Mouse (Mus musculus) lung, embryonic 15.5 days (tissue): ENCODE measurements around the gene Ncapd2. TPM values are rescaled to one million over a fixed set of nuclear protein-coding genes. Genes with fewer than 3 reads are reported as not detected.
A peak's percentile ranks its signal among the peaks of the same experiment; 100 is the strongest.

Experiments used
- ATAC-seq: fragments of 200-750 bp; cut with Nextera tagmentation; 2 replicates; pipeline ENCODE4 v1.8.0; 2017; ENCODE audit warnings: moderate number of reproducible peaks, borderline replicate concordance; ENCODE audit not compliant: low FRiP score, low TSS enrichment; ENCODE audit errors: extremely low read depth
- H3K27ac ChIP-seq: fragments of 300-500 bp; sonication (generic); 2 replicates; pipeline ENCODE4 v1.5.1; 2015; ENCODE audit warnings: moderate library complexity, mild to moderate bottlenecking, inconsistent platforms
- H3K27me3 ChIP-seq: fragments of 300-500 bp; sonication (generic); 2 replicates; pipeline ENCODE4 v1.6.1; 2015; ENCODE audit warnings: inconsistent platforms
- H3K36me3 ChIP-seq: fragments of 300-500 bp; sonication (generic); 2 replicates; pipeline ENCODE4 v1.6.1; 2015; ENCODE audit warnings: inconsistent platforms
- H3K4me1 ChIP-seq: fragments of 300-500 bp; sonication (generic); 2 replicates; pipeline ENCODE4 v1.6.1; 2015; ENCODE audit warnings: inconsistent platforms
- H3K4me2 ChIP-seq: fragments of 300-500 bp; sonication (generic); 2 replicates; pipeline ENCODE4 v1.6.1; 2015; ENCODE audit warnings: inconsistent platforms, mild to moderate bottlenecking, moderate library complexity
- H3K4me3 ChIP-seq: fragments of 300-500 bp; sonication (generic); 2 replicates; pipeline ENCODE4 v1.5.1; 2015; ENCODE audit warnings: mild to moderate bottlenecking, inconsistent platforms
- H3K9ac ChIP-seq: fragments of 300-500 bp; sonication (generic); 2 replicates; pipeline ENCODE4 v1.6.1; 2015; ENCODE audit warnings: inconsistent platforms
- H3K9me3 ChIP-seq: fragments of 300-500 bp; sonication (generic); 2 replicates; pipeline ENCODE4 v1.6.1; 2016; ENCODE audit warnings: inconsistent platforms
- WGBS: fragments of 180-500 bp; shearing (Covaris S2); methylation state at CpG from one replicate; pipeline ENCODE4 v1.1.7; 2015; 5-methylcytosine and 5-hydroxymethylcytosine counted together
- polyA plus RNA-seq: library from polyadenylated mRNA; unstranded; fragments of >200 nt; fragmentation: Nextera tagmentation; extraction: Ambion mirVana; gene quantifications from 2 replicates; pipeline ENCODE4 v1.2.1, GENCODE M21; 2015

Ncapd2 gene
- 136 and 139 TPM in 2 replicates for polyA plus RNA-seq

GRCm38 (mm10) chr6:125191332-125192015 is at the start of gene Ncapd2, which contains the start of gene Mrpl51:
Gene Ncapd2, minus strand, starts transcription at chr6:125191701.
Gene Mrpl51, plus strand, starts transcription at chr6:125191801.
- ATAC-seq = peak; percentile 97
- H3K4me1 ChIP-seq = peaks cover 22% of the 10 kb centered on the region
- peaks cover 55% of the 10 kb centered on the region for H3K36me3 ChIP-seq
- H3K9ac ChIP-seq = peak within 1 kb of the TSS; percentile 80
- H3K9me3 ChIP-seq = no peaks in the 10 kb centered on the region
- H3K27ac ChIP-seq = peak within 1 kb of the TSS; percentile 99
- peak within 1 kb of the TSS; percentile 64 for H3K4me3 ChIP-seq
- H3K27me3 ChIP-seq = no peaks in the 10 kb centered on the region
- under 1% methylated on average over 54 of the region's 54 CpGs for WGBS
- H3K4me2 ChIP-seq = peak within 1 kb of the TSS; percentile 66

- H3K9ac ChIP-seq = no peak overlapping the region
- no peaks in the 10 kb centered on the region for H3K9me3 ChIP-seq
- no peaks in the 10 kb centered on the region for H3K36me3 ChIP-seq
- no peaks in the 10 kb centered on the region for H3K27me3 ChIP-seq
- no peak overlapping the region for H3K4me2 ChIP-seq
- no peak overlapping the region for H3K27ac ChIP-seq
- no peak for ATAC-seq
- no peak overlapping the region for H3K4me3 ChIP-seq
- H3K4me1 ChIP-seq = 0 out of 2 replicates have a peak, but pooled peaks cover 8% of the 10 kb centered on the region
- WGBS = 71% methylated on average over 5 of the region's 5 CpGs
Measured at GRCm38 (mm10) chr6:125240617-125241016, 49.1 kb upstream of the Ncapd2 start.

- H3K9me3 ChIP-seq = no peaks in the 10 kb centered on the region
- no peak overlapping the region for H3K4me2 ChIP-seq
- no peaks in the 10 kb centered on the region for H3K27me3 ChIP-seq
- H3K27ac ChIP-seq = no peak overlapping the region
- H3K9ac ChIP-seq = no peak overlapping the region
- H3K36me3 ChIP-seq = no peaks in the 10 kb centered on the region
- H3K4me1 ChIP-seq = peaks cover 10% of the 10 kb centered on the region; the same call in 1 of the 2 replicates
- H3K4me3 ChIP-seq = no peak overlapping the region
- 87% methylated on average over 5 of the region's 5 CpGs for WGBS
- no peak for ATAC-seq
Measured at GRCm38 (mm10) chr6:125239547-125239946, 48.0 kb upstream of the Ncapd2 start.

- Histone ChIP-seq H3K9me3 (no peaks in the 10 kb centered on the region), H3K4me3 (no peak overlapping the region), H3K4me2 (no peak overlapping the region), H3K27ac (no peak overlapping the region), H3K27me3 (no peaks in the 10 kb centered on the region), H3K36me3 (no peaks in the 10 kb centered on the region), H3K9ac (no peak overlapping the region), H3K4me1 (peaks cover 21% of the 10 kb centered on the region)
- 32% methylated on average over 6 of the region's 6 CpGs for WGBS
- ATAC-seq = no peak
Measured at GRCm38 (mm10) chr6:125238396-125238795, 46.9 kb upstream of the Ncapd2 start.

- 67% methylated on average over 4 of the region's 4 CpGs for WGBS
- no peak overlapping the region for H3K4me2 ChIP-seq
- no peaks in the 10 kb centered on the region for H3K36me3 ChIP-seq
- ATAC-seq = no peak
- no peak overlapping the region for H3K4me3 ChIP-seq
- no peak overlapping the region for H3K9ac ChIP-seq
- no peak overlapping the region for H3K27ac ChIP-seq
- H3K4me1 ChIP-seq = peaks cover 22% of the 10 kb centered on the region
- no peaks in the 10 kb centered on the region for H3K27me3 ChIP-seq
- no peaks in the 10 kb centered on the region for H3K9me3 ChIP-seq
Measured at GRCm38 (mm10) chr6:125237421-125237820, 45.9 kb upstream of the Ncapd2 start.

- H3K27me3 ChIP-seq = no peaks in the 10 kb centered on the region
- H3K9me3 ChIP-seq = no peaks in the 10 kb centered on the region
- WGBS = 55% methylated on average over 6 of the region's 6 CpGs
- no peak for ATAC-seq
- H3K4me3 ChIP-seq = no peak within 1 kb of the TSS
- H3K9ac ChIP-seq = no peak within 1 kb of the TSS
- peaks cover 28% of the 10 kb centered on the region for H3K4me1 ChIP-seq
- H3K4me2 ChIP-seq = no peak within 1 kb of the TSS
- no peak within 1 kb of the TSS for H3K27ac ChIP-seq
- H3K36me3 ChIP-seq = no peaks in the 10 kb centered on the region
Measured at GRCm38 (mm10) chr6:125236782-125237181, 45.3 kb upstream of the Ncapd2 start, which contains the start of gene Cd27. Gene Cd27, minus strand, starts transcription at chr6:125237010.

- no peak for ATAC-seq
- Histone ChIP-seq H3K9ac (no peak overlapping the region), H3K36me3 (no peaks in the 10 kb centered on the region), H3K4me1 (peaks cover 29% of the 10 kb centered on the region), H3K27me3 (no peaks in the 10 kb centered on the region), H3K9me3 (no peaks in the 10 kb centered on the region), H3K27ac (no peak overlapping the region), H3K4me2 (no peak overlapping the region), H3K4me3 (no peak overlapping the region)
- 76% methylated on average over 6 of the region's 6 CpGs for WGBS
Measured at GRCm38 (mm10) chr6:125236341-125236740, 44.8 kb upstream of the Ncapd2 start.

GRCm38 (mm10) chr6:125234520-125234828 is 43.0 kb upstream of the Ncapd2 start:
- Histone ChIP-seq H3K27ac (peak overlapping the region; percentile 35), H3K4me2 (no peak overlapping the region), H3K36me3 (no peaks in the 10 kb centered on the region), H3K9ac (no peak overlapping the region), H3K9me3 (no peaks in the 10 kb centered on the region), H3K4me1 (peaks cover 35% of the 10 kb centered on the region), H3K4me3 (no peak overlapping the region), H3K27me3 (no peaks in the 10 kb centered on the region)
- WGBS = 40% methylated on average over 5 of the region's 5 CpGs
- no peak for ATAC-seq

GRCm38 (mm10) chr6:125233816-125234519 is 42.5 kb upstream of the Ncapd2 start:
- Histone ChIP-seq H3K27me3 (no peaks in the 10 kb centered on the region), H3K4me2 (no peak overlapping the region), H3K9me3 (no peaks in the 10 kb centered on the region), H3K4me3 (no peak overlapping the region), H3K27ac (peak overlapping the region; percentile 35), H3K4me1 (peaks cover 35% of the 10 kb centered on the region), H3K9ac (no peak overlapping the region), H3K36me3 (no peaks in the 10 kb centered on the region)
- no peak for ATAC-seq
- 46% methylated on average over 7 of the region's 7 CpGs for WGBS

- ATAC-seq = no peak
- Histone ChIP-seq H3K27ac (no peak overlapping the region), H3K4me3 (no peak overlapping the region), H3K4me1 (peaks cover 27% of the 10 kb centered on the region), H3K9ac (no peak overlapping the region), H3K4me2 (peak overlapping the region; percentile 86; the same call in 1 of the 2 replicates), H3K36me3 (no peaks in the 10 kb centered on the region), H3K9me3 (no peaks in the 10 kb centered on the region), H3K27me3 (no peaks in the 10 kb centered on the region)
- 63% methylated on average over 6 of the region's 6 CpGs for WGBS
Measured at GRCm38 (mm10) chr6:125232516-125232915, 41.0 kb upstream of the Ncapd2 start.

- 54% methylated on average over 4 of the region's 4 CpGs for WGBS
- H3K27me3 ChIP-seq = no peaks in the 10 kb centered on the region
- no peaks in the 10 kb centered on the region for H3K36me3 ChIP-seq
- no peaks in the 10 kb centered on the region for H3K9me3 ChIP-seq
- no peak for ATAC-seq
- H3K4me3 ChIP-seq = peak overlapping the region; percentile 56
- H3K27ac ChIP-seq = peak overlapping the region; percentile 86; the same call in 1 of the 2 replicates
- peak overlapping the region; percentile 73 for H3K9ac ChIP-seq
- H3K4me1 ChIP-seq = peaks cover 27% of the 10 kb centered on the region
- H3K4me2 ChIP-seq = peak overlapping the region; percentile 86
Measured at GRCm38 (mm10) chr6:125232045-125232437, 40.5 kb upstream of the Ncapd2 start.
